Mouse (Mus musculus) megakaryocyte, embryonic 14.5 days (primary cell): ENCODE results near the gene Aanat.

Source experiments
- FLI1 ChIP-seq: IDR thresholded peaks from 2 replicates; pipeline ENCODE4 v1.6.1; 2012; ENCODE audit warnings: low read length, inconsistent platforms, mixed read lengths
- GATA1 ChIP-seq: IDR thresholded peaks from 3 replicates; pipeline ENCODE4 v1.6.1; 2012; ENCODE audit warnings: mixed read lengths, low read length, inconsistent platforms, borderline replicate concordance

GRCm38 (mm10) chr11:116574486-116574885 lies 11.7 kb upstream of the Aanat start:
- no peak for TF ChIP-seq GATA1
- TF ChIP-seq FLI1 = no peak
